Mouse (Mus musculus): ENCODE data around the gene Obp2a.
"Not testable (repeated sequence)": the region's sequence is repeated elsewhere in the genome, so short reads cannot be mapped to it uniquely, and the experiment has no call there.

The Obp2a gene

GRCm38 (mm10) chr2:25709056-25709455 is 9.2 kb downstream of the Obp2a start:
- not testable (repeated sequence) for DNase-seq (ENCODE audit: extremely low spot score, low read depth, low spot score)

- not testable (repeated sequence) for DNase-seq (ENCODE audit: extremely low spot score, low read depth, low spot score)
These were observed 9.9 kb downstream of the Obp2a start for GRCm38 (mm10) chr2:25709791-25710190.

GRCm38 (mm10) chr2:25711641-25712040 is 11.8 kb downstream of the Obp2a start:
- DNase-seq (ENCODE audit: extremely low spot score, low read depth, low spot score), result not testable (repeated sequence)

DNA sequence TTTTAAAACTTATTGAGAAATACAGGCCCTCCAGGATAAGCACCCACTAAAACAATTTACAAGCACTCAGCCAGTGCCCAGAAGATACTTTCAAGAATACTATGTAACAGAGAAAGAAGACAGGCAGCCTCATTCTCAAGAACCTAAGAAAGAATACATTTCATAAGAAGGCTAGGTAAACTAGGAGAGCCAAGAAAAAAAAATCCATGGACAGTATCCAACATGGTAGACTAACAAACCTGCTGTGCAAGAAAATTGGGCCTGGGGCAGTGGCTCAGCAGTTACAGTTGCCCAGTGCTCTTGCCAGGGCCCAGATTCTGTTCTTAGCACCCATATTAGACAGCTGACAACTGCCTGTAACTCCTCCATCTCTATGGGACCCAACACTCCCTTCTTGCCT is 17.4 kb downstream of the Obp2a start:
- no peak for DNase-seq (ENCODE audit: extremely low spot score, low read depth, low spot score)

- DNase-seq (ENCODE audit: extremely low spot score, low read depth, low spot score), result no peak
These were observed 33.5 kb downstream of the Obp2a start for GRCm38 (mm10) chr2:25733199-25733930.

DNA sequence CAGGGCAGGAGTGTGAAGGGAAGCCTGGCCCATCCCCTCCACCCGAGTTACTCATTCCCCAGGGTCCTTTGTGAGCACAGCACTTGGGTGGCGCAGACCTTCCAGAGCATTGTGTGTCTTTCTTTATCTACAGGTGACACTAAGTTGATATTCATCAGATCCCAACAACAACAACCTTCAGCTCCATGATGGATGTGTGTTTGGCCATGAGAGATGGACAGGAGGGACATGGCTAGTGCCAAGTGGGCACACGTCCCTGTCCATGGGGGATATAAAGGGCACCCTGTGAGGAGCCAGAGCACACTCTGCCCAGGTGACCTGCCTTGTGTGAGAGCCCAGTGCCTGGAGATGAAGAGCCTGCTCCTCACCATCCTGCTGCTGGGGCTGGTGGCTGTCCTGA is 36.9 kb downstream of the Obp2a start, which contains the start of gene Obp2b:
Obp2b (plus strand) TSS at position 301 of the 400 bp plus-strand sequence.
- DNase-seq (ENCODE audit: extremely low spot score, low read depth, low spot score), result not testable (repeated sequence)

GRCm38 (mm10) chr2:25741671-25742070 is 41.8 kb downstream of the Obp2a start:
- DNase-seq (ENCODE audit: extremely low spot score, low read depth, low spot score), result no peak
